Mouse (Mus musculus): ENCODE results near the gene Mta2. TPM values are rescaled to one million over a fixed set of nuclear protein-coding genes. Genes with fewer than 3 reads are reported as not detected.
"Not testable (repeated sequence)": the region's sequence is repeated elsewhere in the genome, so short reads cannot be mapped to it uniquely, and the experiment has no call there.

Gene Mta2
- 10 to 100 TPM; 28.8 to 30.1 TPM for total RNA-seq (2021)
- long read RNA-seq, experiment 1, transcript Mta2-201 (18 exons, 3,135 nt), result major isoform, 19 of 24 reads
- long read RNA-seq, experiment 1, partial matches to known transcripts, result 4 of 24 reads
- long read RNA-seq, experiment 1, other reads (novel, unspliced or antisense), result 1 of 24 reads
- long read RNA-seq, experiment 2, transcript Mta2-201 (18 exons, 3,135 nt), result major isoform, 7 of 10 reads
- long read RNA-seq, experiment 2, partial matches to known transcripts, result 3 of 10 reads
- long read RNA-seq, experiment 2, other reads (novel, unspliced or antisense), result 0 of 10 reads

- DNase-seq, result peak; percentile 96 to 97
These were observed at the start of gene Mta2 for GRCm38 (mm10) chr19:8941515-8942217. Gene Mta2 (plus strand): TSS chr19:8941875.

- DNase-seq, result peak; percentile 89 to 94
These were observed 48.6 kb upstream of the Mta2 start, which contains the start of gene Ints5 for GRCm38 (mm10) chr19:8892829-8893766. Gene Ints5 (plus strand): TSS chr19:8893005.

- DNase-seq, result no peak
These were observed 46.2 kb upstream of the Mta2 start for GRCm38 (mm10) chr19:8895397-8895960.

GRCm38 (mm10) chr19:8896231-8896630 lies 45.4 kb upstream of the Mta2 start:
- not testable (repeated sequence) for DNase-seq

- peak; percentile 45 to 61 for DNase-seq
These were observed 44.3 kb upstream of the Mta2 start for GRCm38 (mm10) chr19:8897211-8897864.

- peak; percentile 97 to 98 for DNase-seq
These were observed 43.7 kb upstream of the Mta2 start, which contains the start of gene Ganab for GRCm38 (mm10) chr19:8897865-8898495. Gene Ganab (plus strand): TSS chr19:8898071.

GRCm38 (mm10) chr19:8898576-8898975 lies 43.1 kb upstream of the Mta2 start:
- no peak for DNase-seq

- no peak for DNase-seq
These were observed 42.6 kb upstream of the Mta2 start for GRCm38 (mm10) chr19:8899079-8899478.

GRCm38 (mm10) chr19:8903412-8903811 lies 38.3 kb upstream of the Mta2 start:
- no peak for DNase-seq

- DNase-seq, result no peak
These were observed 33.1 kb upstream of the Mta2 start for GRCm38 (mm10) chr19:8908531-8908930.

GRCm38 (mm10) chr19:8911810-8912209 lies 29.9 kb upstream of the Mta2 start:
- no peak for DNase-seq

GRCm38 (mm10) chr19:8914212-8914611 lies 27.5 kb upstream of the Mta2 start:
- DNase-seq, result no peak

GRCm38 (mm10) chr19:8919000-8919399 lies 22.7 kb upstream of the Mta2 start:
- DNase-seq, result no peak

GRCm38 (mm10) chr19:8919684-8920072 lies 22.0 kb upstream of the Mta2 start:
- DNase-seq, result no peak

- peak; percentile 98 for DNase-seq
These were observed 21.5 kb upstream of the Mta2 start, which contains the start of gene B3gat3 for GRCm38 (mm10) chr19:8920073-8920736. Gene B3gat3 (plus strand): TSS chr19:8920374.

- peak; percentile 31 to 38 for DNase-seq
These were observed 20.8 kb upstream of the Mta2 start for GRCm38 (mm10) chr19:8920836-8921291.

- no peak for DNase-seq
These were observed 19.9 kb upstream of the Mta2 start for GRCm38 (mm10) chr19:8921741-8922140.

- no peak for DNase-seq
These were observed 14.9 kb upstream of the Mta2 start for GRCm38 (mm10) chr19:8926766-8927165.

GRCm38 (mm10) chr19:8927891-8928525 lies 13.7 kb upstream of the Mta2 start:
- no peak for DNase-seq
